Mouse (Mus musculus): ENCODE results near the gene Pde10a.

The Pde10a gene

GRCm38 (mm10) chr17:8802161-8802888 lies 277.2 kb downstream of the Pde10a start:
- DNase-seq, result peak; percentile 96

GRCm38 (mm10) chr17:8802889-8803799 lies 278.0 kb downstream of the Pde10a start:
- DNase-seq, result no peak

GRCm38 (mm10) chr17:8807345-8807744 lies 282.2 kb downstream of the Pde10a start:
- DNase-seq, result no peak

GRCm38 (mm10) chr17:8809771-8810170 lies 284.6 kb downstream of the Pde10a start:
- DNase-seq, result no peak

GRCm38 (mm10) chr17:8810201-8810600 lies 285.0 kb downstream of the Pde10a start:
- no peak for DNase-seq

- DNase-seq, result peak; percentile 90
These were observed 287.2 kb downstream of the Pde10a start for GRCm38 (mm10) chr17:8812228-8812865.

- DNase-seq, result peak; percentile 93
These were observed 288.8 kb downstream of the Pde10a start for GRCm38 (mm10) chr17:8813773-8814491.

GRCm38 (mm10) chr17:8815376-8815775 lies 290.2 kb downstream of the Pde10a start:
- peak; percentile 87 for DNase-seq

GRCm38 (mm10) chr17:8815864-8816263 lies 290.7 kb downstream of the Pde10a start:
- no peak for DNase-seq

GRCm38 (mm10) chr17:8818675-8819074 lies 293.5 kb downstream of the Pde10a start:
- no peak for DNase-seq

- no peak for DNase-seq
These were observed 298.4 kb downstream of the Pde10a start for GRCm38 (mm10) chr17:8823548-8823947.

- DNase-seq, result no peak
These were observed 302.0 kb downstream of the Pde10a start for GRCm38 (mm10) chr17:8827204-8827603.

GRCm38 (mm10) chr17:8831001-8831400 lies 305.8 kb downstream of the Pde10a start:
- no peak for DNase-seq

- no peak for DNase-seq
These were observed 311.1 kb downstream of the Pde10a start for GRCm38 (mm10) chr17:8836292-8836691.

- peak; percentile 90 for DNase-seq
These were observed 313.1 kb downstream of the Pde10a start for GRCm38 (mm10) chr17:8838252-8838651.

- peak; percentile 87 for DNase-seq
These were observed 314.3 kb downstream of the Pde10a start for GRCm38 (mm10) chr17:8839237-8840011.

- no peak for DNase-seq
These were observed 315.9 kb downstream of the Pde10a start for GRCm38 (mm10) chr17:8841094-8841493.

- no peak for DNase-seq
These were observed 316.8 kb downstream of the Pde10a start for GRCm38 (mm10) chr17:8841897-8842540.

- no peak for DNase-seq
These were observed 317.5 kb downstream of the Pde10a start for GRCm38 (mm10) chr17:8842662-8843061.

- no peak for DNase-seq
These were observed 318.8 kb downstream of the Pde10a start for GRCm38 (mm10) chr17:8843941-8844340.

- no peak for DNase-seq
These were observed 321.3 kb downstream of the Pde10a start for GRCm38 (mm10) chr17:8846506-8846905.
